Mouse (Mus musculus): Measurements from ENCODE around the gene Muc13. TPM values are rescaled to one million over a fixed set of nuclear protein-coding genes. Genes with fewer than 3 reads are reported as not detected.

Muc13 gene
- polyA plus RNA-seq, 1 experiment from 2014 or later, result 0.11 TPM

- Histone ChIP-seq H3K4me1 (peaks cover 18% of the 10 kb centered on the region), H3K27ac (no peak overlapping the region; the same call in 1 of the 2 replicates), H3K27me3 (no peaks in the 10 kb centered on the region), H3K9ac (no peak overlapping the region), H3K36me3 (peaks cover 18% of the 10 kb centered on the region), H3K4me3 (no peak overlapping the region), H3K4me2 (no peak overlapping the region), H3K9me3 (no peaks in the 10 kb centered on the region)
- 49% methylated on average over 4 of the region's 4 CpGs for WGBS
- ATAC-seq (ENCODE audit: insufficient number of reproducible peaks, insufficient read depth, low FRiP score, low TSS enrichment, low read depth), result no peak
Measured at GRCm38 (mm10) chr16:33844150-33844611, 50.3 kb downstream of the Muc13 start.

DNA sequence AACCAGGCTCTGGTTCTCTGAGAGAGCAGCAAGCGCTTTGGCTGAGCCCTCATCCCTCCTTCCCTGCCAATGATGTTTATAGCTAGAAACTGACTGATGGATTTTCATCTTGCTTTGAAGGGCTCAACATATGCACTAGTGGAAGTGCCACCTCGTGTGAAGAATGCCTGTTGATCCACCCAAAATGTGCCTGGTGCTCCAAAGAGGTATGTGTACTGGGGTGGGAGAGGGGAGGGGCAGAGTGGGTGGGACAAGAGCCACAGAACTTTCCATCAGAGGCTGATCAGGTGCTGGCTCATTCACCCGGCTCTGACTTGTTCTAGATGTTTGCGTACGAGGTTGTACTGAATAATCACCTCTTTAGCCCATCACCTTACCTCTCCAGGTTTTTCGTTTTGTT is 51.0 kb downstream of the Muc13 start:
- Histone ChIP-seq H3K36me3 (peaks cover 18% of the 10 kb centered on the region), H3K9me3 (no peaks in the 10 kb centered on the region), H3K27me3 (no peaks in the 10 kb centered on the region), H3K9ac (no peak overlapping the region), H3K4me3 (no peak overlapping the region), H3K4me1 (peaks cover 16% of the 10 kb centered on the region), H3K4me2 (no peak overlapping the region), H3K27ac (0 out of 2 replicates have a peak overlapping the region, but pooled peaks have one; percentile 11)
- 66% methylated on average over 6 of the region's 6 CpGs for WGBS
- ATAC-seq (ENCODE audit: insufficient number of reproducible peaks, insufficient read depth, low FRiP score, low TSS enrichment, low read depth), result no peak

- H3K27ac ChIP-seq, result no peak overlapping the region
- H3K4me3 ChIP-seq, result no peak overlapping the region
- ATAC-seq (ENCODE audit: insufficient number of reproducible peaks, insufficient read depth, low FRiP score, low TSS enrichment, low read depth), result no peak
- peaks cover 6% of the 10 kb centered on the region for H3K36me3 ChIP-seq
- H3K4me2 ChIP-seq, result no peak overlapping the region
- no peaks in the 10 kb centered on the region for H3K27me3 ChIP-seq
- peaks cover 12% of the 10 kb centered on the region for H3K4me1 ChIP-seq
- no peak overlapping the region for H3K9ac ChIP-seq
- H3K9me3 ChIP-seq, result no peaks in the 10 kb centered on the region
Measured at GRCm38 (mm10) chr16:33853271-33853670, 59.4 kb downstream of the Muc13 start.

GRCm38 (mm10) chr16:33858766-33859165 is 64.9 kb downstream of the Muc13 start:
- Histone ChIP-seq H3K4me2 (no peak overlapping the region), H3K27ac (no peak overlapping the region; the same call in 1 of the 2 replicates), H3K27me3 (no peaks in the 10 kb centered on the region), H3K9ac (no peak overlapping the region), H3K4me1 (peaks cover 25% of the 10 kb centered on the region), H3K4me3 (no peak overlapping the region), H3K9me3 (no peaks in the 10 kb centered on the region), H3K36me3 (0 out of 2 replicates have a peak, but pooled peaks cover 4% of the 10 kb centered on the region)
- 86% methylated on average over 2 of the region's 2 CpGs for WGBS
- no peak for ATAC-seq (ENCODE audit: insufficient number of reproducible peaks, insufficient read depth, low FRiP score, low TSS enrichment, low read depth)

DNA sequence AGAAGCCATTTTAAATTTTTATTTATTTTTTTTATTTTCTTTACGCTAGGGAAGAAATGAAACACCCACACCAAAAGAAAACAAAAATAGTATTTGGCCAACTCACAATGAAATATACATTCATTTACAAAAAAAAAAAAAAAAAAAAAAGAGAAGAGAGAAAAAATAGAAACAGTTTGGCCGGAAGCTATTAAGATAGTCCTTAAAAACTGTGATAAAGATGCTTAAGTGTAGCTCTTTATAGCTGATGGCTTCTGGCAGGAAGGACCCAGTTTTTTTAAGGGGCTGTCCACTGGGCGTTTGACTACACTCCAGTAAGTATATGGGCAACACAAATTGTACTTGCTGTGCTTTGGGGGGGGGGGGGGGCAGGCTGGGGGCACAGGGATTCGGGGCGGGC is 65.5 kb downstream of the Muc13 start:
- no peak overlapping the region for H3K4me2 ChIP-seq
- H3K9me3 ChIP-seq, result no peaks in the 10 kb centered on the region
- no peak overlapping the region for H3K9ac ChIP-seq
- no peaks in the 10 kb centered on the region for H3K27me3 ChIP-seq
- H3K4me1 ChIP-seq, result peaks cover 25% of the 10 kb centered on the region
- WGBS, result 81% methylated on average over 5 of the region's 5 CpGs
- no peak overlapping the region for H3K27ac ChIP-seq
- 0 out of 2 replicates have a peak, but pooled peaks cover 4% of the 10 kb centered on the region for H3K36me3 ChIP-seq
- H3K4me3 ChIP-seq, result no peak overlapping the region
- ATAC-seq (ENCODE audit: insufficient number of reproducible peaks, insufficient read depth, low FRiP score, low TSS enrichment, low read depth), result no peak

DNA sequence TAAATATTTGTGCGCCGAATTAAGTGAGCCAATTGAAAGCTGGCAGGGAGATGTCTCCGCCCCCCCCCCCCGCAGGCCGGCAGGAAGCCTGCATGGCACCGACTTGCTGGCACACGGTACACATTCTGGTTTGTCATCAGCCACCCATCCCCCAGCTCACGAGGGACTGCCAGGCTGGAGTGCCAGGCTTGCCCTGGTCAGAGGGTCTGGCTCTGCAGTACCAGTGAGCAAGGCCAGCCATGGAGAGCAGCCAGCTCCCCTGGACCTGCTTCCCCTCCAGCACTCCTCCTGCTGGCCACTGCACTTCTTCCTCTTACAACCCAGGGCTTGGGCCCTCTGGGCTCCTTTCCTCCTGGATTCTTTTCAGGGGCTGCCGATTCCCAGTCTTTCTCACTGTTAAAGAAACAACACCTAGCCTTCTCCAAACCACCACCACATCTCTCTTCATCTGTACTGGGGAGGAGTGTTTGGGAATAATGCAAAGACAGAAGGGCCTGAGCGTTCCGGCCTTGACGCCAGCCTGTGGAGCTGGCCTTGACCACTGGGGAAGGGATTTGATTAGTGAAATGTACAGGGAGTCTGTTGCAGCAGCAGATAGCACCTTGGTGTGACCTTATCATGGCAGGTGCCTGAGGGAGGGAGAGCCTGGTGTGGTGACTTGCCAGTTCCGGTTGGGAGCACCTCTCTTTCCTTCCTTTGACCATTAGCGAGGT is 66.3 kb downstream of the Muc13 start:
- Histone ChIP-seq H3K9ac (0 out of 2 replicates have a peak overlapping the region, but pooled peaks have one; percentile 6), H3K4me3 (no peak overlapping the region), H3K4me1 (peaks cover 18% of the 10 kb centered on the region), H3K36me3 (0 out of 2 replicates have a peak, but pooled peaks cover 4% of the 10 kb centered on the region), H3K27ac (peak overlapping the region; percentile 60), H3K27me3 (no peaks in the 10 kb centered on the region), H3K9me3 (no peaks in the 10 kb centered on the region), H3K4me2 (no peak overlapping the region)
- no peak for ATAC-seq (ENCODE audit: insufficient number of reproducible peaks, insufficient read depth, low FRiP score, low TSS enrichment, low read depth)
- WGBS, result 49% methylated on average over 14 of the region's 14 CpGs

DNA sequence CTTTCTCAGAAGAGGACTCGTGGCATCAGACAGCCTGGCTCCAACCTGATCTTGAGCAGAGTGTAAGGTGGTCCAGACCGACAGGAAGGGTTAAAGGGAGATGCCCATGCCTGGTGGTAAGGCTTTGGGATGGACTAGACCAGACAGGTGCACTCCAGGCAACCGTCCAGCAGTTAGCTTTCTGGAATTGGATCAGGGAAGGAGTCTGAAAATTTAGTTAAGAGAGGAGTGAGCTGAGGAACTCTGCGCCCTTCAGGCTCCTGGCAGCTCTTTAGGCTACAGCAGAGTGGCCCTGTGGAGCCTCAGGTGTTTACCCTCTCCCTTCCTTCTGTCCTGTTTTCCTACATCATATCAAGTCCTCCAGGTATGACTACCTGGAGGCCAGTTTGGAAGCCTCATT is 68.6 kb downstream of the Muc13 start:
- Histone ChIP-seq H3K27me3 (no peaks in the 10 kb centered on the region), H3K36me3 (peaks cover 20% of the 10 kb centered on the region), H3K4me2 (no peak overlapping the region), H3K4me3 (no peak overlapping the region), H3K4me1 (peaks cover 13% of the 10 kb centered on the region), H3K27ac (no peak overlapping the region), H3K9ac (no peak overlapping the region), H3K9me3 (no peaks in the 10 kb centered on the region)
- 76% methylated on average over 4 of the region's 4 CpGs for WGBS
- ATAC-seq (ENCODE audit: insufficient number of reproducible peaks, insufficient read depth, low FRiP score, low TSS enrichment, low read depth), result no peak

DNA sequence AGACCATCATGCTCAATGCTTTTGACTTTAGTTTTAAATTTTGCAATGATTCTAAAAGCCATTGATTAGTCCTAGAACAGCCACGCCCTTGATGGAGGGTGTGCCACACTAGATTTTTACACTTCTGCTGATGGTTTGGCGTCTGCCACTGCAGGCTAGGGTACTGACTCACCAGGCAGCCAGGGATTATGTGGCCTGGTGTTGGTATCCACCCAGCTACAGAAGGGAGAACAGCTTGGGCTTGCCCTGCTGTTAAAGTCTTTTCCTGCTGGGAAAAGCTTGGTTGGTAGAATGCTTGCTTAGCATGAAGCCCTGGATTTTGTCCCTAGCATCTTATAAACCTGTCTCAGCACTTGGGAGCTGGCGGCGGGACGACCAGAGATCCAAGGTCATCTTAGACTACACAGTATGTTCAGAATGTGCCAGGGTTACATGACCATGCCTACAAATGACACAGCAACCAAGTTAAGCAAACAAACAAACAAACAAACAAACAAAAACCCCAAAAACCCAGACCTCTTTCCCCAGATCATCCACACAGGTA is 69.4 kb downstream of the Muc13 start:
- no peak overlapping the region for H3K4me3 ChIP-seq
- H3K9ac ChIP-seq, result no peak overlapping the region
- no peak overlapping the region for H3K27ac ChIP-seq
- H3K4me1 ChIP-seq, result peaks cover 13% of the 10 kb centered on the region
- 86% methylated on average over 5 of the region's 5 CpGs for WGBS
- peaks cover 24% of the 10 kb centered on the region for H3K36me3 ChIP-seq
- no peaks in the 10 kb centered on the region for H3K27me3 ChIP-seq
- H3K4me2 ChIP-seq, result no peak overlapping the region
- ATAC-seq (ENCODE audit: insufficient number of reproducible peaks, insufficient read depth, low FRiP score, low TSS enrichment, low read depth), result no peak
- no peaks in the 10 kb centered on the region for H3K9me3 ChIP-seq

Other genes with a start within 250 kb of the Muc13 start
- 12.6 and 12.9 TPM in 2 replicates for gene Heg1, start 109.7 kb upstream of the Muc13 start, polyA plus RNA-seq (2015; fragmentation: Nextera tagmentation; extraction: Ambion mirVana)
- 47.7 and 94.8 TPM in 2 replicates for gene Itgb5, start 35.6 kb downstream of the Muc13 start, polyA plus RNA-seq (2015; fragmentation: Nextera tagmentation; extraction: Ambion mirVana)
- gene Umps, start 173.0 kb downstream of the Muc13 start, polyA plus RNA-seq (2015; fragmentation: Nextera tagmentation; extraction: Ambion mirVana), result 57.4 and 62.5 TPM in 2 replicates